Mouse (Mus musculus) ovary, adult 2 months (tissue): ENCODE data around the gene Hoxa11. TPM values are rescaled to one million over a fixed set of nuclear protein-coding genes. Genes with fewer than 3 reads are reported as not detected.

Experiments used
- polyA plus RNA-seq: library from polyadenylated mRNA; depleted of rRNA; stranded (reverse); fragments of >200 nt; gene quantifications from 2 replicates; pipeline ENCODE4 v1.2.3, GENCODE M21; 2012; rRNA removed

Gene Hoxa11
- 5.8 and 5.9 TPM in 2 replicates for polyA plus RNA-seq

GRCm38 (mm10) chr6:52245757-52246142 is at the start of gene Hoxa11:
TSS of gene Hoxa11 (minus strand) at chr6:52245810.

GRCm38 (mm10) chr6:52260654-52261575 is 15.3 kb upstream of the Hoxa11 start, which contains the start of gene Hoxa13:
TSS of gene Hoxa13 (minus strand) at chr6:52260880.

GRCm38 (mm10) chr6:52240389-52241000 is 5.1 kb downstream of the Hoxa11 start, which contains the start of gene Hoxa10:
TSS of gene Hoxa10 (minus strand) at chr6:52240854.

GRCm38 (mm10) chr6:52230516-52231165 is 15.0 kb downstream of the Hoxa11 start, which contains the start of gene Hoxa9:
TSS of gene Hoxa9 (minus strand) at chr6:52231089.

GRCm38 (mm10) chr6:52221337-52221992 is 24.1 kb downstream of the Hoxa11 start, which contains the start of gene Hoxa7:
TSS of gene Hoxa7 (minus strand) at chr6:52221854.

GRCm38 (mm10) chr6:52213119-52213986 is 32.3 kb downstream of the Hoxa11 start, which contains the start of the genes Hoxa3 and Gm28308:
TSS of gene Hoxa3 (minus strand) at chr6:52213336.
TSS of gene Gm28308 (minus strand) at chr6:52213339.

GRCm38 (mm10) chr6:52208072-52208867 is 37.3 kb downstream of the Hoxa11 start, which contains the start of gene Hoxa6:
TSS of gene Hoxa6 (minus strand) at chr6:52208722.

GRCm38 (mm10) chr6:52204050-52204752 is 41.4 kb downstream of the Hoxa11 start, which contains the start of gene Hoxa5:
TSS of gene Hoxa5 (minus strand) at chr6:52204587.

Other genes starting within 250 kb of the Hoxa11 start
- gene Skap2, start 233.3 kb downstream of the Hoxa11 start, polyA plus RNA-seq, result 2.7 and 4.4 TPM in 2 replicates
- gene Hoxa1, start 87.5 kb downstream of the Hoxa11 start, polyA plus RNA-seq, result 0.35 and 0.45 TPM in 2 replicates
- gene Hoxa2, start 81.0 kb downstream of the Hoxa11 start, polyA plus RNA-seq, result 1.7 and 1.8 TPM in 2 replicates
- 0.05 TPM in 1 of 2 replicates, not detected in the other for gene 5730596B20Rik, start 68.3 kb downstream of the Hoxa11 start, polyA plus RNA-seq
- gene Hoxa4, start 54.1 kb downstream of the Hoxa11 start, polyA plus RNA-seq, result 1.6 and 2.2 TPM in 2 replicates
- 17.8 and 22.4 TPM in 2 replicates for gene Hoxa5, start 41.2 kb downstream of the Hoxa11 start, polyA plus RNA-seq
- gene Hoxa6, start 37.1 kb downstream of the Hoxa11 start, polyA plus RNA-seq, result 7.2 and 7.6 TPM in 2 replicates
- gene Hoxa3, start 32.5 kb downstream of the Hoxa11 start, polyA plus RNA-seq, result 9.8 and 12.6 TPM in 2 replicates
- 7.2 and 8.5 TPM in 2 replicates for gene Gm28308, start 32.5 kb downstream of the Hoxa11 start, polyA plus RNA-seq
- 8.0 and 10.8 TPM in 2 replicates for gene Hoxa7, start 24.0 kb downstream of the Hoxa11 start, polyA plus RNA-seq
- 43.7 and 45.9 TPM in 2 replicates for gene Hoxa9, start 14.7 kb downstream of the Hoxa11 start, polyA plus RNA-seq
- 14.6 and 23.1 TPM in 2 replicates for gene Hoxa10, start 5.0 kb downstream of the Hoxa11 start, polyA plus RNA-seq
- not detected in 2 replicates for gene Hoxa13, start 15.1 kb upstream of the Hoxa11 start, polyA plus RNA-seq
- 2.6 and 3.1 TPM in 2 replicates for gene Evx1, start 67.7 kb upstream of the Hoxa11 start, polyA plus RNA-seq